Mouse (Mus musculus) heart, embryonic 16.5 days (tissue): ENCODE data around the gene Gm12695. TPM values are rescaled to one million over a fixed set of nuclear protein-coding genes. Genes with fewer than 3 reads are reported as not detected.

ENCODE experiments used
- ATAC-seq: fragments of 200-750 bp; cut with Nextera tagmentation; replicated peaks from 2 replicates; pipeline ENCODE4 v1.8.0; 2017; ENCODE audit warnings: moderate number of reproducible peaks; ENCODE audit not compliant: insufficient read depth, low FRiP score; ENCODE audit errors: extremely low read depth
- H3K27ac ChIP-seq: fragments of 300-500 bp; sonication (generic); 2 replicates; pipeline ENCODE4 v1.5.1; 2014; ENCODE audit warnings: mild to moderate bottlenecking, low read length, control low read depth, moderate library complexity
- H3K27me3 ChIP-seq: fragments of 300-500 bp; sonication (generic); 2 replicates; pipeline ENCODE4 v1.6.1; 2014; ENCODE audit warnings: low read length, mixed read lengths; ENCODE audit not compliant: control insufficient read depth, insufficient read depth
- H3K36me3 ChIP-seq: fragments of 300-500 bp; sonication (generic); 2 replicates; pipeline ENCODE4 v1.6.1; 2014; ENCODE audit not compliant: control insufficient read depth, insufficient read depth
- H3K4me1 ChIP-seq: fragments of 300-500 bp; sonication (generic); 2 replicates; pipeline ENCODE4 v1.6.1; 2014; ENCODE audit warnings: low read length, mixed read lengths; ENCODE audit not compliant: control insufficient read depth, insufficient read depth
- H3K4me2 ChIP-seq: fragments of 300-500 bp; sonication (generic); 2 replicates; pipeline ENCODE4 v1.6.1; 2014; ENCODE audit warnings: low read depth, mild to moderate bottlenecking, control low read depth, low read length
- H3K4me3 ChIP-seq: fragments of 300-500 bp; sonication (generic); 2 replicates; pipeline ENCODE4 v1.5.1; 2014; ENCODE audit warnings: mild to moderate bottlenecking, control low read depth, low read length
- H3K9ac ChIP-seq: fragments of 300-500 bp; sonication (generic); 2 replicates; pipeline ENCODE4 v1.6.1; 2014; ENCODE audit warnings: low read length, control low read depth
- H3K9me3 ChIP-seq: fragments of 300-500 bp; sonication (generic); replicated peaks from 2 replicates; pipeline ENCODE4 v1.6.1; 2016; ENCODE audit warnings: low read length; ENCODE audit not compliant: control insufficient read depth
- WGBS: fragments of 180-500 bp; shearing (Covaris S2); extraction: QIAGEN DNeasy Blood & Tissue Kit; methylation state at CpG from one replicate; pipeline ENCODE4 v1.1.7; 2014; 5-methylcytosine and 5-hydroxymethylcytosine counted together
- polyA plus RNA-seq: library from polyadenylated mRNA; unstranded; fragments of >200 nt; fragmentation: Nextera tagmentation; extraction: Ambion mirVana; gene quantifications from 2 replicates; pipeline ENCODE4 v1.2.1, GENCODE M21; 2015

Gene Gm12695
- 0.10 and 0.17 TPM in 2 replicates for polyA plus RNA-seq

GRCm38 (mm10) chr4:96785086-96785485 lies at the start of gene Gm12695:
Gene Gm12695 (minus strand): TSS chr4:96785186.
- no peak within 1 kb of the TSS for H3K4me2 ChIP-seq
- no peak for ATAC-seq
- no peaks in the 10 kb centered on the region for H3K36me3 ChIP-seq
- no peaks in the 10 kb centered on the region for H3K4me1 ChIP-seq
- H3K27me3 ChIP-seq = no peaks in the 10 kb centered on the region
- H3K9ac ChIP-seq = no peak within 1 kb of the TSS
- H3K27ac ChIP-seq = no peak within 1 kb of the TSS
- H3K4me3 ChIP-seq = no peak within 1 kb of the TSS
- WGBS = 87% methylated on average over 3 of the region's 3 CpGs
- no peaks in the 10 kb centered on the region for H3K9me3 ChIP-seq

- no peaks in the 10 kb centered on the region for H3K4me1 ChIP-seq
- ATAC-seq = no peak
- 76% methylated on average over 4 of the region's 4 CpGs for WGBS
Measured at GRCm38 (mm10) chr4:96825540-96826045, 40.6 kb upstream of the Gm12695 start.

GRCm38 (mm10) chr4:96806824-96807808 lies 22.1 kb upstream of the Gm12695 start:
- ATAC-seq = no peak

More at GRCm38 (mm10) chr4:96825540-96826045, 40.6 kb upstream of the Gm12695 start:
- H3K4me3 ChIP-seq = no peak overlapping the region
- no peaks in the 10 kb centered on the region for H3K9me3 ChIP-seq
- H3K4me2 ChIP-seq = no peak overlapping the region
- no peaks in the 10 kb centered on the region for H3K36me3 ChIP-seq
- H3K9ac ChIP-seq = no peak overlapping the region
- no peak overlapping the region for H3K27ac ChIP-seq
- H3K27me3 ChIP-seq = no peaks in the 10 kb centered on the region

GRCm38 (mm10) chr4:96799380-96800157 lies 14.6 kb upstream of the Gm12695 start:
- Histone ChIP-seq H3K9ac (no peak overlapping the region), H3K4me3 (no peak overlapping the region), H3K4me1 (peaks cover 4% of the 10 kb centered on the region; the same call in 1 of the 2 replicates), H3K4me2 (no peak overlapping the region), H3K9me3 (no peaks in the 10 kb centered on the region), H3K27ac (no peak overlapping the region), H3K36me3 (no peaks in the 10 kb centered on the region), H3K27me3 (no peaks in the 10 kb centered on the region)
- WGBS = 37% methylated on average over 7 of the region's 7 CpGs
- no peak for ATAC-seq

More at GRCm38 (mm10) chr4:96806824-96807808, 22.1 kb upstream of the Gm12695 start:
- no peak overlapping the region for H3K27ac ChIP-seq
- H3K9me3 ChIP-seq = no peaks in the 10 kb centered on the region
- no peaks in the 10 kb centered on the region for H3K27me3 ChIP-seq
- H3K9ac ChIP-seq = no peak overlapping the region
- H3K4me2 ChIP-seq = no peak overlapping the region
- H3K36me3 ChIP-seq = no peaks in the 10 kb centered on the region
- no peak overlapping the region for H3K4me3 ChIP-seq
- 56% methylated on average over 6 of the region's 6 CpGs for WGBS
- H3K4me1 ChIP-seq = no peaks in the 10 kb centered on the region

GRCm38 (mm10) chr4:96797583-96797982 lies 12.6 kb upstream of the Gm12695 start:
- 50% methylated on average over 1 of the region's 1 CpGs for WGBS
- Histone ChIP-seq H3K4me1 (peaks cover 4% of the 10 kb centered on the region; the same call in 1 of the 2 replicates), H3K4me2 (no peak overlapping the region), H3K9me3 (no peaks in the 10 kb centered on the region), H3K27me3 (no peaks in the 10 kb centered on the region), H3K4me3 (no peak overlapping the region), H3K9ac (no peak overlapping the region), H3K27ac (no peak overlapping the region; the same call in 1 of the 2 replicates), H3K36me3 (no peaks in the 10 kb centered on the region)
- no peak; the same call in 1 of the 2 replicates for ATAC-seq

GRCm38 (mm10) chr4:96791301-96791700 lies 6.3 kb upstream of the Gm12695 start:
- no peaks in the 10 kb centered on the region for H3K9me3 ChIP-seq
- H3K4me1 ChIP-seq = no peaks in the 10 kb centered on the region
- H3K27ac ChIP-seq = no peak overlapping the region
- H3K36me3 ChIP-seq = no peaks in the 10 kb centered on the region
- H3K4me2 ChIP-seq = no peak overlapping the region
- no peak overlapping the region for H3K4me3 ChIP-seq
- no peak overlapping the region for H3K9ac ChIP-seq
- no peaks in the 10 kb centered on the region for H3K27me3 ChIP-seq
- ATAC-seq = no peak

GRCm38 (mm10) chr4:96789905-96790304 lies 4.9 kb upstream of the Gm12695 start:
- no peak for ATAC-seq
- H3K4me2 ChIP-seq = no peak overlapping the region
- no peak overlapping the region for H3K4me3 ChIP-seq
- H3K27me3 ChIP-seq = no peaks in the 10 kb centered on the region
- no peaks in the 10 kb centered on the region for H3K9me3 ChIP-seq
- H3K9ac ChIP-seq = no peak overlapping the region
- WGBS = 50% methylated on average over 3 of the region's 3 CpGs
- no peaks in the 10 kb centered on the region for H3K4me1 ChIP-seq
- H3K27ac ChIP-seq = no peak overlapping the region
- no peaks in the 10 kb centered on the region for H3K36me3 ChIP-seq

- Histone ChIP-seq H3K4me3 (no peak overlapping the region), H3K4me2 (no peak overlapping the region), H3K9me3 (no peaks in the 10 kb centered on the region), H3K36me3 (no peaks in the 10 kb centered on the region), H3K4me1 (no peaks in the 10 kb centered on the region), H3K27ac (no peak overlapping the region), H3K9ac (no peak overlapping the region), H3K27me3 (no peaks in the 10 kb centered on the region)
- no peak for ATAC-seq
- 20% methylated on average over 7 of the region's 7 CpGs for WGBS
Measured at GRCm38 (mm10) chr4:96786610-96787009, 1.6 kb upstream of the Gm12695 start.
